Mouse (Mus musculus) liver, adult 2 months (tissue): ENCODE measurements around the gene Luc7l2. TPM values are rescaled to one million over a fixed set of nuclear protein-coding genes. Genes with fewer than 3 reads are reported as not detected.

Source experiments
- DNase-seq: peaks from one replicate; pipeline ENCODE4 v3.0.0-alpha.2; 2011; ENCODE audit warnings: low read depth, low spot score; ENCODE audit errors: extremely low read depth
- H3K27ac ChIP-seq: fragments of 200-500 bp; replicated peaks from 2 replicates; pipeline ENCODE4 v1.5.1; 2012; ENCODE audit warnings: low read depth, mild to moderate bottlenecking, control low read depth, inconsistent platforms, low read length; ENCODE audit not compliant: insufficient read depth
- H3K27me3 ChIP-seq: fragments of 200-500 bp; 2 replicates; pipeline ENCODE4 v1.6.1; 2012; ENCODE audit warnings: mild to moderate bottlenecking, moderate library complexity, low read length, inconsistent platforms; ENCODE audit not compliant: control insufficient read depth, insufficient read depth
- H3K36me3 ChIP-seq: fragments of 200-500 bp; 2 replicates; pipeline ENCODE4 v1.6.1; 2012; ENCODE audit warnings: low read length, inconsistent platforms; ENCODE audit not compliant: control insufficient read depth, insufficient read depth
- H3K4me1 ChIP-seq: fragments of 200-500 bp; 2 replicates; pipeline ENCODE4 v1.6.1; 2011; ENCODE audit warnings: low read length; ENCODE audit not compliant: control insufficient read depth, insufficient read depth
- H3K4me3 ChIP-seq: fragments of 200-500 bp; 2 replicates; pipeline ENCODE4 v1.5.1; 2011; ENCODE audit warnings: low read depth, mild to moderate bottlenecking, control low read depth, low read length, moderate library complexity; ENCODE audit not compliant: insufficient read depth
- H3K79me2 ChIP-seq: fragments of 200-500 bp; 2 replicates; pipeline ENCODE4 v1.6.1; 2012; ENCODE audit warnings: inconsistent platforms, mild to moderate bottlenecking, low read length, moderate library complexity; ENCODE audit not compliant: control insufficient read depth, insufficient read depth
- H3K9ac ChIP-seq: fragments of 200-500 bp; 2 replicates; pipeline ENCODE4 v1.6.1; 2012; ENCODE audit warnings: low read depth, mild to moderate bottlenecking, control low read depth, inconsistent platforms, low read length
- CTCF ChIP-seq: fragments of 200-500 bp; IDR thresholded peaks from 2 replicates; pipeline ENCODE4 v1.5.1; 2011; ENCODE audit warnings: low read depth, low read length, control low read depth
- POLR2A ChIP-seq: fragments of 200-500 bp; IDR thresholded peaks from 2 replicates; pipeline ENCODE4 v1.6.1; 2011; ENCODE audit warnings: low read length, control low read depth; ENCODE audit not compliant: insufficient read depth; ENCODE audit errors: extremely low read depth
- WGBS: fragments of 180-500 bp; shearing (Covaris S2); methylation state at CpG from one replicate; pipeline ENCODE4 v1.1.7; 2018; 5-methylcytosine and 5-hydroxymethylcytosine counted together
- polyA plus RNA-seq: library from polyadenylated mRNA; depleted of rRNA; stranded (reverse); fragments of >200 nt; gene quantifications from 2 replicates; pipeline ENCODE4 v1.2.3, GENCODE M21; 2012
- total RNA-seq: library from RNA; depleted of rRNA; stranded (reverse); fragments of >200 nt; gene quantifications from 2 replicates; pipeline ENCODE4 v1.2.3, GENCODE M21; 2014

Luc7l2 gene
- total and polyA plus RNA-seq, 2 experiments = 20.0 to 128 TPM

GRCm38 (mm10) chr6:38581711-38582110 is 30.6 kb downstream of the Luc7l2 start:
- H3K27ac ChIP-seq = no peak overlapping the region
- 90% methylated on average over 3 of the region's 3 CpGs for WGBS

GRCm38 (mm10) chr6:38597481-38597880 is 46.3 kb downstream of the Luc7l2 start:
- Histone ChIP-seq H3K36me3 (peaks cover 50% of the 10 kb centered on the region), H3K27ac (no peak overlapping the region), H3K4me3 (no peak overlapping the region), H3K4me1 (no peaks in the 10 kb centered on the region), H3K27me3 (no peaks in the 10 kb centered on the region), H3K79me2 (no peaks in the 10 kb centered on the region; the same call in 1 of the 2 replicates), H3K9ac (no peak overlapping the region)
- TF ChIP-seq CTCF (no peak), POLR2A (no peak)
- 86% methylated on average over 4 of the region's 4 CpGs for WGBS
- DNase-seq = no peak

More at GRCm38 (mm10) chr6:38581711-38582110, 30.6 kb downstream of the Luc7l2 start:
- Histone ChIP-seq H3K79me2 (peaks cover 9% of the 10 kb centered on the region; the same call in 1 of the 2 replicates), H3K36me3 (peaks cover 62% of the 10 kb centered on the region), H3K27me3 (no peaks in the 10 kb centered on the region), H3K4me3 (no peak overlapping the region), H3K4me1 (no peaks in the 10 kb centered on the region; the same call in 1 of the 2 replicates), H3K9ac (no peak overlapping the region)
- DNase-seq = no peak
- TF ChIP-seq CTCF = no peak
- TF ChIP-seq POLR2A = no peak

GRCm38 (mm10) chr6:38609892-38610291 is 58.8 kb downstream of the Luc7l2 start:
- H3K4me3 ChIP-seq = no peak overlapping the region
- no peaks in the 10 kb centered on the region for H3K27me3 ChIP-seq
- TF ChIP-seq CTCF = no peak
- no peak for TF ChIP-seq POLR2A
- 66% methylated on average over 2 of the region's 2 CpGs for WGBS
- H3K79me2 ChIP-seq = no peaks in the 10 kb centered on the region
- DNase-seq = no peak
- H3K9ac ChIP-seq = no peak overlapping the region
- H3K36me3 ChIP-seq = peaks cover 48% of the 10 kb centered on the region
- H3K27ac ChIP-seq = no peak overlapping the region
- H3K4me1 ChIP-seq = no peaks in the 10 kb centered on the region

- Histone ChIP-seq H3K36me3 (peaks cover 13% of the 10 kb centered on the region; the same call in 1 of the 2 replicates), H3K4me3 (no peak overlapping the region), H3K9ac (no peak overlapping the region), H3K27me3 (no peaks in the 10 kb centered on the region), H3K27ac (no peak overlapping the region), H3K79me2 (no peaks in the 10 kb centered on the region), H3K4me1 (no peaks in the 10 kb centered on the region)
- no peak for TF ChIP-seq POLR2A
- TF ChIP-seq CTCF = no peak
- no peak for DNase-seq
- 97% methylated on average over 1 of the region's 1 CpGs for WGBS
Observed at GRCm38 (mm10) chr6:38622406-38622805, 71.3 kb downstream of the Luc7l2 start.

GRCm38 (mm10) chr6:38623457-38623856 is 72.3 kb downstream of the Luc7l2 start:
- Histone ChIP-seq H3K27me3 (no peaks in the 10 kb centered on the region), H3K79me2 (no peaks in the 10 kb centered on the region), H3K4me3 (no peak overlapping the region), H3K27ac (no peak overlapping the region), H3K36me3 (peaks cover 5% of the 10 kb centered on the region; the same call in 1 of the 2 replicates), H3K9ac (no peak overlapping the region), H3K4me1 (no peaks in the 10 kb centered on the region)
- peak; percentile 21 for DNase-seq
- WGBS = 87% methylated on average over 2 of the region's 2 CpGs
- no peak for TF ChIP-seq POLR2A

GRCm38 (mm10) chr6:38624439-38624838 is 73.3 kb downstream of the Luc7l2 start:
- WGBS = 57% methylated on average over 1 of the region's 1 CpGs
- H3K36me3 ChIP-seq = peaks cover 1% of the 10 kb centered on the region; the same call in 1 of the 2 replicates

More at GRCm38 (mm10) chr6:38624439-38624838, 73.3 kb downstream of the Luc7l2 start:
- Histone ChIP-seq H3K4me1 (no peaks in the 10 kb centered on the region), H3K79me2 (no peaks in the 10 kb centered on the region), H3K4me3 (no peak overlapping the region), H3K9ac (no peak overlapping the region), H3K27ac (no peak overlapping the region), H3K27me3 (no peaks in the 10 kb centered on the region)
- no peak for DNase-seq
- TF ChIP-seq CTCF (no peak), POLR2A (no peak)
